Mouse (Mus musculus) heart, postnatal 4 days (tissue): Measurements from ENCODE around the gene Tbc1d30. TPM values are rescaled to one million over a fixed set of nuclear protein-coding genes. Genes with fewer than 3 reads are reported as not detected.

Experiments used
- DNase-seq: peaks from one replicate; pipeline ENCODE4 v3.0.0; 2021
- total RNA-seq, 2 experiments: library from RNA; stranded (reverse); gene quantifications; 2 replicates each; pipeline ENCODE4 v1.2.3; 2021

Gene Tbc1d30
- 1 to 10 TPM; 3.7 to 4.9 TPM for total RNA-seq

- peak; percentile 80 for DNase-seq
Observed at GRCm38 (mm10) chr10:121351066-121351581, at the start of gene Tbc1d30. Tbc1d30 (minus strand) TSS chr10:121351278.

- DNase-seq: no peak
Observed at GRCm38 (mm10) chr10:121398599-121398998, 47.5 kb upstream of the Tbc1d30 start.

- DNase-seq: peak; percentile 68
Observed at GRCm38 (mm10) chr10:121395542-121396176, 44.6 kb upstream of the Tbc1d30 start.

GRCm38 (mm10) chr10:121394789-121395325, 43.8 kb upstream of the Tbc1d30 start:
- no peak for DNase-seq

- no peak for DNase-seq
Observed at GRCm38 (mm10) chr10:121394270-121394669, 43.2 kb upstream of the Tbc1d30 start.

GRCm38 (mm10) chr10:121391901-121392300, 40.8 kb upstream of the Tbc1d30 start:
- DNase-seq: no peak

- DNase-seq: no peak
Observed at GRCm38 (mm10) chr10:121390602-121391001, 39.5 kb upstream of the Tbc1d30 start.

GRCm38 (mm10) chr10:121386347-121386746, 35.3 kb upstream of the Tbc1d30 start:
- DNase-seq: no peak

- no peak for DNase-seq
Observed at GRCm38 (mm10) chr10:121385695-121386094, 34.6 kb upstream of the Tbc1d30 start.

GRCm38 (mm10) chr10:121384710-121385109, 33.6 kb upstream of the Tbc1d30 start:
- no peak for DNase-seq

GRCm38 (mm10) chr10:121381280-121381679, 30.2 kb upstream of the Tbc1d30 start:
- DNase-seq: no peak

GRCm38 (mm10) chr10:121379387-121379786, 28.3 kb upstream of the Tbc1d30 start:
- no peak for DNase-seq

GRCm38 (mm10) chr10:121376530-121377271, 25.6 kb upstream of the Tbc1d30 start:
- no peak for DNase-seq

GRCm38 (mm10) chr10:121375649-121376493, 24.8 kb upstream of the Tbc1d30 start:
- DNase-seq: no peak

GRCm38 (mm10) chr10:121374693-121375620, 23.9 kb upstream of the Tbc1d30 start:
- DNase-seq: no peak

- DNase-seq: no peak
Observed at GRCm38 (mm10) chr10:121374013-121374412, 22.9 kb upstream of the Tbc1d30 start.

GRCm38 (mm10) chr10:121370777-121371176, 19.7 kb upstream of the Tbc1d30 start:
- no peak for DNase-seq

GRCm38 (mm10) chr10:121368783-121369465, 17.8 kb upstream of the Tbc1d30 start:
- DNase-seq: no peak

- no peak for DNase-seq
Observed at GRCm38 (mm10) chr10:121367780-121368179, 16.7 kb upstream of the Tbc1d30 start.

- DNase-seq: no peak
Observed at GRCm38 (mm10) chr10:121367271-121367670, 16.2 kb upstream of the Tbc1d30 start.

GRCm38 (mm10) chr10:121365781-121366272, 14.7 kb upstream of the Tbc1d30 start:
- DNase-seq: peak; percentile 21
